In genomic region chr9:61395071-61395470, GRCm38 (mm10) we compare ENCODE assay signal across 27 mouse cellular contexts.
"Had no signal": no experiment of that assay in that cellular context is flagged by ENCODE, and none has a peak within 500 bp of the region (broad histone marks: within the 10 kb centered on the region; RNA-seq: fewer than 3 reads in every experiment).

No protein-coding gene starts in this region.

- ATAC-seq: hindbrain, postnatal 0 days; intestine, embryonic 16.5 days had no signal

- H3K27ac ChIP-seq: gastrocnemius, adult 2 months; heart, adult 2 months; heart, embryonic 13.5 days; heart, embryonic 15.5 days; hindbrain, embryonic 15.5 days; hindbrain, postnatal 0 days; kidney, embryonic 15.5 days; kidney, postnatal 0 days; limb, embryonic 13.5 days; limb, embryonic 15.5 days; liver, embryonic 14.5 days had no signal

- H3K9ac ChIP-seq: heart, embryonic 13.5 days; heart, embryonic 15.5 days; hindbrain, embryonic 13.5 days; hindbrain, embryonic 15.5 days; kidney, embryonic 15.5 days; limb, embryonic 13.5 days; limb, embryonic 15.5 days; liver, embryonic 14.5 days had no signal

- DNase-seq: gastrocnemius, adult 2 months; gastrocnemius, postnatal 14 days; gastrocnemius, postnatal 36 days; heart, adult 11 months; heart, adult 2 months; heart, postnatal 14 days; heart, postnatal 36 days; kidney, adult 11 months; kidney, adult 2 months; kidney, adult 9 months; kidney, postnatal 14 days; kidney, postnatal 36 days; layer of hippocampus, adult 9-11 months; layer of hippocampus, postnatal 36 days; left cerebral cortex, postnatal 4 days had no signal

- H3K4me3 ChIP-seq: gastrocnemius, adult 2 months; heart, adult 2 months; heart, embryonic 13.5 days; heart, embryonic 15.5 days; hindbrain, embryonic 13.5 days; hindbrain, embryonic 15.5 days; kidney, embryonic 15.5 days; limb, embryonic 13.5 days; limb, embryonic 15.5 days had no signal

- H3K27me3 ChIP-seq: limb, embryonic 13.5 days; limb, embryonic 15.5 days had no signal

- H3K9me3 ChIP-seq: heart, embryonic 13.5 days; heart, embryonic 15.5 days; hindbrain, embryonic 13.5 days; hindbrain, embryonic 15.5 days; kidney, embryonic 15.5 days; limb, embryonic 13.5 days; limb, embryonic 15.5 days had no signal

- H3K4me2 ChIP-seq: heart, embryonic 11.5 days; heart, embryonic 13.5 days; heart, embryonic 15.5 days; hindbrain, embryonic 13.5 days; hindbrain, embryonic 15.5 days; kidney, embryonic 15.5 days; limb, embryonic 13.5 days; limb, embryonic 15.5 days had no signal
